Mouse (Mus musculus) lung, embryonic 16.5 days (tissue): Measurements from ENCODE around the gene Vmn1r65. TPM values are rescaled to one million over a fixed set of nuclear protein-coding genes. Genes with fewer than 3 reads are reported as not detected.
"Not testable (repeated sequence)": the region's sequence is repeated elsewhere in the genome, so short reads cannot be mapped to it uniquely, and the experiment has no call there.

Experiments used
- ATAC-seq: fragments of 200-750 bp; cut with Nextera tagmentation; 2 replicates; pipeline ENCODE4 v1.8.0; 2017; ENCODE audit warnings: low read depth, mild to moderate bottlenecking, moderate library complexity
- H3K27ac ChIP-seq: fragments of 300-500 bp; sonication (generic); 2 replicates; pipeline ENCODE4 v1.5.1; 2014; ENCODE audit warnings: mild to moderate bottlenecking, control low read depth, low read length
- H3K27me3 ChIP-seq: fragments of 300-500 bp; sonication (generic); 2 replicates; pipeline ENCODE4 v1.6.1; 2014; ENCODE audit warnings: low read depth, low read length, mixed read lengths; ENCODE audit not compliant: control insufficient read depth, insufficient read depth
- H3K36me3 ChIP-seq: fragments of 300-500 bp; sonication (generic); 2 replicates; pipeline ENCODE4 v1.6.1; 2014; ENCODE audit warnings: low read length; ENCODE audit not compliant: control insufficient read depth, insufficient read depth
- H3K4me1 ChIP-seq: fragments of 300-500 bp; sonication (generic); replicated peaks from 2 replicates; pipeline ENCODE4 v1.6.1; 2014; ENCODE audit warnings: low read length, mixed read lengths; ENCODE audit not compliant: control insufficient read depth, insufficient read depth
- H3K4me2 ChIP-seq: fragments of 300-500 bp; sonication (generic); 2 replicates; pipeline ENCODE4 v1.6.1; 2014; ENCODE audit warnings: low read depth, low read length, control low read depth
- H3K4me3 ChIP-seq: fragments of 300-500 bp; sonication (generic); 2 replicates; pipeline ENCODE4 v1.5.1; 2014; ENCODE audit warnings: mild to moderate bottlenecking, low read length, control low read depth
- H3K9ac ChIP-seq: fragments of 300-500 bp; sonication (generic); 2 replicates; pipeline ENCODE4 v1.6.1; 2014; ENCODE audit warnings: low read length, control low read depth
- H3K9me3 ChIP-seq: fragments of 300-500 bp; sonication (generic); 2 replicates; pipeline ENCODE4 v1.6.1; 2016; ENCODE audit warnings: low read length; ENCODE audit not compliant: control insufficient read depth
- WGBS: fragments of 180-500 bp; shearing (Covaris S2); extraction: QIAGEN DNeasy Blood & Tissue Kit; methylation state at CpG from one replicate; pipeline ENCODE4 v1.1.7; 2014; 5-methylcytosine and 5-hydroxymethylcytosine counted together
- polyA plus RNA-seq: library from polyadenylated mRNA; unstranded; fragments of >200 nt; fragmentation: Nextera tagmentation; extraction: Ambion mirVana; gene quantifications from 2 replicates; pipeline ENCODE4 v1.2.1, GENCODE M21; 2015

Gene Vmn1r65
- polyA plus RNA-seq, result not detected in 2 replicates

- Histone ChIP-seq H3K4me2 (no peak within 1 kb of the TSS), H3K4me1 (no peaks in the 10 kb centered on the region), H3K36me3 (no peaks in the 10 kb centered on the region), H3K9ac (no peak within 1 kb of the TSS), H3K27me3 (no peaks in the 10 kb centered on the region), H3K27ac (no peak within 1 kb of the TSS), H3K4me3 (no peak within 1 kb of the TSS), H3K9me3 (peaks cover 10% of the 10 kb centered on the region)
- ATAC-seq, result no peak
- WGBS, result 91% methylated on average over 1 of the region's 1 CpGs
Observed at GRCm38 (mm10) chr7:6010910-6011309, at the start of gene Vmn1r65. Vmn1r65 (minus strand) TSS chr7:6011010.

GRCm38 (mm10) chr7:6044861-6045260 lies 34.1 kb upstream of the Vmn1r65 start, which contains the start of gene Nlrp4c:
Nlrp4c (plus strand) TSS chr7:6045161.
- WGBS, result 86% methylated on average over 11 of the region's 11 CpGs
- Histone ChIP-seq H3K4me2 (no peak within 1 kb of the TSS), H3K4me1 (no peaks in the 10 kb centered on the region), H3K36me3 (no peaks in the 10 kb centered on the region), H3K27ac (no peak within 1 kb of the TSS), H3K4me3 (no peak within 1 kb of the TSS), H3K9ac (no peak within 1 kb of the TSS), H3K9me3 (no peaks in the 10 kb centered on the region), H3K27me3 (no peaks in the 10 kb centered on the region)
- ATAC-seq, result no peak

GRCm38 (mm10) chr7:5982426-5982825 lies 28.4 kb downstream of the Vmn1r65 start:
- H3K27me3 ChIP-seq, H3K4me2 ChIP-seq, ATAC-seq, H3K4me3 ChIP-seq, H3K4me1 ChIP-seq, H3K36me3 ChIP-seq, H3K9me3 ChIP-seq, H3K27ac ChIP-seq, H3K9ac ChIP-seq: not testable (repeated sequence)
- WGBS, result 78% methylated on average over 4 of the region's 4 CpGs

- H3K9ac ChIP-seq, H3K4me3 ChIP-seq, H3K9me3 ChIP-seq, H3K27me3 ChIP-seq, H3K4me1 ChIP-seq, H3K27ac ChIP-seq, ATAC-seq, H3K4me2 ChIP-seq, H3K36me3 ChIP-seq: not testable (repeated sequence)
- 71% methylated on average over 2 of the region's 2 CpGs for WGBS
Observed at GRCm38 (mm10) chr7:5972546-5972945, 38.3 kb downstream of the Vmn1r65 start.

Other genes with a start within 250 kb of the Vmn1r65 start
- gene Vmn1r63, start 205.6 kb downstream of the Vmn1r65 start, polyA plus RNA-seq, result not detected in 2 replicates
- gene Vmn1r64, start 126.5 kb downstream of the Vmn1r65 start, polyA plus RNA-seq, result not detected in 2 replicates
- gene Nlrp4c, start 34.2 kb upstream of the Vmn1r65 start, polyA plus RNA-seq, result not detected in 2 replicates
- 22.6 and 23.0 TPM in 2 replicates for gene Zfp787, start 145.0 kb upstream of the Vmn1r65 start, polyA plus RNA-seq
- gene Zfp444, start 161.2 kb upstream of the Vmn1r65 start, polyA plus RNA-seq, result 48.4 and 53.1 TPM in 2 replicates
- gene Galp, start 186.1 kb upstream of the Vmn1r65 start, polyA plus RNA-seq, result not detected in 2 replicates
- not detected in 2 replicates for gene Zscan5b, start 211.3 kb upstream of the Vmn1r65 start, polyA plus RNA-seq
- not detected in 2 replicates for gene Epp13, start 241.7 kb upstream of the Vmn1r65 start, polyA plus RNA-seq